In genomic region chr6:88844901-88845565, GRCm38 (mm10) we compare ENCODE assay signal across 17 mouse cellular contexts. TPM values are rescaled to one million over a fixed set of nuclear protein-coding genes. Genes with fewer than 3 reads are reported as not detected.
"Had no signal": no experiment of that assay in that cellular context is flagged by ENCODE, and none has a peak within 500 bp of the region (broad histone marks: within the 10 kb centered on the region; RNA-seq: fewer than 3 reads in every experiment).

No protein-coding gene starts in this region.

- ATAC-seq: lung, postnatal 0 days; midbrain, embryonic 13.5 days; midbrain, embryonic 15.5 days had no signal

- H3K4me3 ChIP-seq: lung, embryonic 15.5 days; megakaryocyte, embryonic 14.5 days; midbrain, embryonic 13.5 days; midbrain, embryonic 15.5 days; neural tube, embryonic 12.5 days; stomach, embryonic 15.5 days had no signal

- H3K27ac ChIP-seq: lung, embryonic 15.5 days; macrophage; midbrain, embryonic 13.5 days; midbrain, embryonic 15.5 days; neural tube, embryonic 12.5 days; stomach, embryonic 15.5 days; stomach, postnatal 0 days had no signal

- DNase-seq: lung, adult 2 months; lung, postnatal 14 days; lung, postnatal 36 days; right cerebral cortex, postnatal 14 days; thymus, adult 2 months; thymus, postnatal 25 days; thymus, postnatal 4 days had no signal

RNA-seq across cellular contexts. Expression of gene Podxl2, which starts 29.8 kb away (rescaled TPM):
- total RNA-seq: monocyte, adult 5-6 weeks had no signal
